Mouse (Mus musculus) erythroblast, embryonic 14.5 days (primary cell): ENCODE data around the gene a.

Experiments
- GATA1 ChIP-seq: IDR thresholded peaks from 2 replicates; pipeline ENCODE4 v1.6.1; 2012; ENCODE audit warnings: low read length, inconsistent platforms, mixed read lengths
- TAL1 ChIP-seq: IDR thresholded peaks from 3 replicates; pipeline ENCODE4 v1.6.1; 2012; ENCODE audit warnings: low read length, inconsistent platforms, mixed read lengths

DNA sequence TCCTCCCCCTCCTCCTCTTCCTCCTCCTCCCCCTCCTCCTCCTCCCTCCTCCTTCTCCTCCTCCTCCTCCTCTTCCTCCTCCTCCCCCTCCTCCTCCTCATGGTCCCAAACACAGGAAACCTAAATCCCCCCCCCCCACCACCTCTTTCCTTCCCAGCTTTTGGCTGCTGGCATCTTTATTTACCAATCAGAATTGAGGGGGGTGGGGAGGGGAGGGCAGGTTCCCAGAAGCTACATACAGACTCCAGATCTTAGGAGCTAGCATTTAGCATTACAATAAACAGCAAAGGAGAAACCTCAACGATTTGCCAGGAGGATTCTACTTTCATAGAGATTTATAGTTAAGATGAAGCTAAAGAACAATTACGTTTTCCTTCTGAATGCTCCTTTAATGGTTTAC lies 114.6 kb downstream of the a start:
- TF ChIP-seq GATA1 (no peak), TAL1 (no peak)
